Mouse (Mus musculus) heart, embryonic 14.5 days (tissue): Measurements from ENCODE around the gene Mgea5. TPM values are rescaled to one million over a fixed set of nuclear protein-coding genes. Genes with fewer than 3 reads are reported as not detected.
A peak's percentile ranks its signal among the peaks of the same experiment; 100 is the strongest.

ENCODE experiments used
- ATAC-seq: fragments of 200-750 bp; cut with Nextera tagmentation; 2 replicates; pipeline ENCODE4 v1.8.0; 2017; ENCODE audit warnings: low read depth, moderate TSS enrichment; ENCODE audit not compliant: insufficient number of reproducible peaks, insufficient read depth, low FRiP score
- H3K27ac ChIP-seq, 2 experiments: fragments of 200-500 bp in 1 of 2; fragments of 300-500 bp in 1 of 2; sonication (generic) in 1 of 2; replicated peaks in 1 of 2; 2 replicates each; pipeline ENCODE4 v1.5.1; 2012 to 2014; ENCODE audit warnings: low read depth in 2 of 2, low read length in 2 of 2, control low read depth in 1 of 2, mild to moderate bottlenecking in 1 of 2, mixed read lengths in 1 of 2; ENCODE audit not compliant: control insufficient read depth in 1 of 2, insufficient read depth in 1 of 2
- H3K27me3 ChIP-seq: fragments of 300-500 bp; sonication (generic); 2 replicates; pipeline ENCODE4 v1.6.1; 2014; ENCODE audit warnings: mild to moderate bottlenecking, low read length, control low read depth; ENCODE audit not compliant: control insufficient read depth, insufficient read depth
- H3K36me3 ChIP-seq: fragments of 300-500 bp; sonication (generic); 2 replicates; pipeline ENCODE4 v1.6.1; 2014; ENCODE audit warnings: mild to moderate bottlenecking, control low read depth, low read length, mixed read lengths; ENCODE audit not compliant: control insufficient read depth, insufficient read depth
- H3K4me1 ChIP-seq, 2 experiments: fragments of 200-500 bp in 1 of 2; fragments of 300-500 bp in 1 of 2; sonication (generic) in 1 of 2; 2 replicates each; pipeline ENCODE4 v1.6.1; 2012 to 2014; ENCODE audit warnings: low read length in 2 of 2, control low read depth in 1 of 2, mixed read lengths in 1 of 2; ENCODE audit not compliant: control insufficient read depth in 2 of 2, insufficient read depth in 2 of 2
- H3K4me2 ChIP-seq: fragments of 300-500 bp; sonication (generic); 2 replicates; pipeline ENCODE4 v1.6.1; 2014; ENCODE audit warnings: mild to moderate bottlenecking, low read length
- H3K4me3 ChIP-seq, 2 experiments: fragments of 200-500 bp in 1 of 2; fragments of 300-500 bp in 1 of 2; sonication (generic) in 1 of 2; 2 replicates each; pipeline ENCODE4 v1.5.1; 2012 to 2014; ENCODE audit warnings: low read length in 2 of 2, mild to moderate bottlenecking in 2 of 2, control low read depth in 1 of 2, low read depth in 1 of 2, moderate library complexity in 1 of 2; ENCODE audit not compliant: control insufficient read depth in 1 of 2, insufficient read depth in 1 of 2
- H3K9ac ChIP-seq: fragments of 300-500 bp; sonication (generic); 2 replicates; pipeline ENCODE4 v1.6.1; 2014; ENCODE audit warnings: mild to moderate bottlenecking, low read length
- H3K9me3 ChIP-seq: fragments of 300-500 bp; sonication (generic); 2 replicates; pipeline ENCODE4 v1.6.1; 2016; ENCODE audit warnings: low read length, control low read depth; ENCODE audit not compliant: control insufficient read depth
- WGBS: fragments of 180-500 bp; shearing (Covaris S2); extraction: QIAGEN DNeasy Blood & Tissue Kit; methylation state at CpG from one replicate; pipeline ENCODE4 v1.1.7; 2014; 5-methylcytosine and 5-hydroxymethylcytosine counted together
- polyA plus RNA-seq: library from polyadenylated mRNA; unstranded; fragments of >200 nt; fragmentation: Nextera tagmentation; extraction: Ambion mirVana; gene quantifications from 2 replicates; pipeline ENCODE4 v1.2.1, GENCODE M21; 2014

The Mgea5 gene
- polyA plus RNA-seq, 1 experiment from 2014 or later, result 47.1 TPM

DNA sequence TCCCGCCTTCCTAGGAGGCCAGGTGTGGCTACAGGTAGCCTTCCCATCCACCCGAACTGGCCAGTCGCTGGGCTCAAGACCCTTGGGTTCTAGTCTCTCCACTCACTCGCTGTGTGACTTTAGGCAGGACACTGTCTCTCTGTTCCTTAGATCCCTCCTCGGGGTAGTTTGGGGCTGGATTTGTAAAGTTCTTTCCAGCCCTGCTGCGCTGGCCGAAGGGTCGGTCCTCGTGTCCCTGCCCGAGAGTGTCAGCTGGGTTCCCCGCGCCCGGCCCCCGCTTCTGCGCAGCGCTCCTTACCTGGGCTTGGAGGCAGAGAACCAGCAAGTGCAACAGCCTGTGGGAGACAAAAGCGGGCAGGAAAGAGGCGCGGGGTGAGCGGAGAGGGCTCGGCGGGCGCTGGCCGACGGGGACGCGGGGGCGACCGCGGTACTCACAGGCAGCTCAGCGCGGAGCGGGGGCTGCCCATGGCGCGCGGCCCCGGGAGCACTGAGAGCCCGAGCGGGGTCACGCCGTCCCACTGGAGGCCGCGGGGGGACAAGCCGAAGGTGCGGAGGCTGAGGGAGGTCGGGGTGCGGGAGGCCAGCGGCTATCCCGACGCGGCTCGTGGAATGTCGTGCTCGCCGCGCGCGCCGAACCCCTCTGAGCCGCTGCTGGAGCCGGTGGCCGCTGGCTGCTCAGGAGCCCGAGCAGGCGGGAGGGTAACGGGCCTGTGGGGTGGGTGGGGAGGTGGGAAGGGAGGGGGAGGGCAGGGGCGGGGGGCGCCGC is 41.2 kb downstream of the Mgea5 start, which contains the start of gene Fgf8:
Gene Fgf8, minus strand, starts transcription at position 698 of the 766 bp plus-strand sequence.
- Histone ChIP-seq H3K4me2 (peak within 1 kb of the TSS; percentile 81), H3K9me3 (no peaks in the 10 kb centered on the region), H3K36me3 (no peaks in the 10 kb centered on the region), H3K4me3 (peak within 1 kb of the TSS; percentile 43 to 46), H3K27me3 (peaks cover 80% of the 10 kb centered on the region), H3K9ac (peak within 1 kb of the TSS; percentile 55; the same call in 1 of the 2 replicates), H3K4me1 (peaks cover 21 to 26% of the 10 kb centered on the region in 2 experiments), H3K27ac (no peak within 1 kb of the TSS)
- WGBS, result 1% methylated on average over 41 of the region's 68 CpGs
- ATAC-seq, result no peak

DNA sequence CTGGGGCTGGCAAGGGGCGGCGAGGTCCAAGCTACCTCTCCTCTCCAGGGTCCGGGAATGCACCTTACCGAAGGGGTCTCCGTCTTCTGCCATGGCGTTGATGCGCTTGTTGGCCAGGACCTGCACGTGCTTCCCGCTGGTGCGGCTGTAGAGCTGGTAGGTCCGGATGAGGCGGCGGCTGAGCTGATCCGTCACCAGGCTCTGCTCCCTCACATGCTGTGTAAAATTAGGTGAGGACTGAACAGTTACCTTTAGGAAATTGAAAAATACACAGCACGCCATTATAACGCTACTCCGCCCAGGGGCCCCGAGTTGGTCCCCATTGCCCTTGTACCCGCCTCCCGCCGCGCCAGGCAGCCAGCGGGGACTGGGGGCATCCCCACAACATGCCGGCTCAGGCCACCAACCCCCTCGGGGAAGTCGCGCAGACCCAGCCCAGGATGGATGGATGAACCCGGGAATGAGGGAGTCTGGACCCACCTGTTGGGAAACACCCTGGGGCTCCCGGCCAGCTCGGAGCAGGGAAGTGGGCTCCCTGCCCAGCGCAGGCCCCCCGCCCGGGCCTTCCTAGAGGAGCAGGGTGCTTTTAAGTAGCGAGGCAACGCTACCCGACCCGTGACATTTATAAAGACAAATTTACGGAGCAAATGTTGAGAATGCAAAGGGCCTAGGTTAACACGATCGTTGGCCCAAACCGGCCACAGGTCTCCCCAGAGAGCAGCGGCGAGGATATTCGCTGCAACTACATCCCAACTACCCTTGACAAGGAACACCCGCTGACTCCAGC is 42.0 kb downstream of the Mgea5 start:
- Histone ChIP-seq H3K27ac (no peak overlapping the region), H3K4me1 (peaks cover 23 to 32% of the 10 kb centered on the region in 2 experiments), H3K9me3 (no peaks in the 10 kb centered on the region), H3K4me3 (peak overlapping the region; percentile 43 to 46), H3K36me3 (no peaks in the 10 kb centered on the region), H3K27me3 (peaks cover 87% of the 10 kb centered on the region), H3K4me2 (peak overlapping the region; percentile 81), H3K9ac (no peak overlapping the region)
- 6% methylated on average over 45 of the region's 45 CpGs for WGBS
- no peak for ATAC-seq

DNA sequence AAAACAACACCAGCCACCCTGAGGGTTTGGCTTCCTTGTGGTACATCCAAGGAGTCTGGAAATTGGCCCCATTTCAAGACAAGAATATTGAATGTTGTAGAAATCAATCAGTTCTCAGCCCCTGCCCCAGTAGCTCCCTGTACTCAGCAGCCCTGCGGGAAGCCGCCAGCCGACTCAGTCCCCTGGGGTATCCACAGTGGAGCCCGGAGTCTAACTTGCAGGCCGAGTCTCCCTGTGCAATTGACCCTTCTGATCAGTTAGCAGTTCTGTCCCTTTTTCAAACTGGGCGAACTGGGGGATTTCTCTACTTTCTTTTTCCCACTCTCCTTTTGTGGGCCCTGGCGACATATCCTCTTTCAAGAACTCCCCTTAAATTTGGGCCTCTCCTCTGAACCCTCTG is 42.8 kb downstream of the Mgea5 start:
- Histone ChIP-seq H3K9me3 (no peaks in the 10 kb centered on the region), H3K4me3 (no peak overlapping the region), H3K27me3 (peaks cover 95% of the 10 kb centered on the region), H3K4me1 (peaks cover 22 to 28% of the 10 kb centered on the region in 2 experiments), H3K4me2 (no peak overlapping the region), H3K36me3 (no peaks in the 10 kb centered on the region), H3K27ac (no peak overlapping the region), H3K9ac (no peak overlapping the region)
- ATAC-seq, result no peak
- 35% methylated on average over 7 of the region's 7 CpGs for WGBS

DNA sequence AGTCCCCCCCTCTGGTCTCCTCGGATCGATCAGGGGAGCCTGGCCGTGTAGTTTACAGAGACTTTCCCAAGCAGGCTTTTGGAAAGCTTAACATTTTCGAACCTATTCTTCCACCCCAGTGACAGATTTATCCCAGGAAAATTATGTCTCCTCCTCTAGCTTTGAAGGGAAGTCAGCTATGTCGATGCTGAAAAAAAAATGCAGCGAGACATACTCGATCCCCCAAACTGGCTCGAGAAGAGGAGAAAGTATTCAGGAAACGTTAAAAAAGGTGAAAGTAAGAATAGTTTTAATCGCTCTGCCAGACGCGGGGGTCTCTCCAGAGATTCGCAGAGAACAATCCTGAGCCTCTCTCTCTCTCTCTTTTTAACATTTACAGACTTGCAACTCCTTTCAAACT is 43.4 kb downstream of the Mgea5 start:
- Histone ChIP-seq H3K4me2 (no peak overlapping the region), H3K9ac (no peak overlapping the region), H3K4me3 (no peak overlapping the region), H3K36me3 (no peaks in the 10 kb centered on the region), H3K27ac (no peak overlapping the region), H3K4me1 (peaks cover 16 to 22% of the 10 kb centered on the region in 2 experiments), H3K27me3 (peaks cover 97% of the 10 kb centered on the region), H3K9me3 (no peaks in the 10 kb centered on the region)
- no peak for ATAC-seq
- WGBS, result 28% methylated on average over 13 of the region's 13 CpGs

DNA sequence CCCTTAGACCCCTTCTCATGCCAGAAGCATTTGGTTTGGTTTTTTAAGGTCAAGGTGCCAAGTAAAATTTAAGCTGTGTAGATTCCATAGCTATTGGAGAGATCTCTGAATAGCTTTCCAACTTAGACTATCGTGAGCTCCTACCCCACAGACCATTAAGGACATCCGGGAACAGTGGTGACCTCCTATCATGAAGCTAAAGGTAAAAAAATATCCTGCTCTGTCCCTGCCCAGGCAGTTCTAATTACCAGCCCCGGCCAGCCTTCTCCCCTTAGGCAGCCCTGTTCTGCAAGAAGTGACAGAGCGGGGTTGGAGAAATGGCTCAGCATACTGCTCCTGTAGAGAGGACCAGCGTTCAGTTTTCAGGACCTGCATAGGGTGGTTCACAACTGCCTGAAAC is 45.1 kb downstream of the Mgea5 start:
- Histone ChIP-seq H3K27ac (no peak overlapping the region), H3K36me3 (no peaks in the 10 kb centered on the region), H3K4me2 (no peak overlapping the region), H3K4me1 (peaks cover 14 to 22% of the 10 kb centered on the region in 2 experiments; a peak in 3 of 4 replicates), H3K27me3 (peaks cover 96% of the 10 kb centered on the region), H3K4me3 (no peak overlapping the region), H3K9me3 (no peaks in the 10 kb centered on the region), H3K9ac (no peak overlapping the region)
- ATAC-seq, result no peak
- 76% methylated on average over 5 of the region's 5 CpGs for WGBS

DNA sequence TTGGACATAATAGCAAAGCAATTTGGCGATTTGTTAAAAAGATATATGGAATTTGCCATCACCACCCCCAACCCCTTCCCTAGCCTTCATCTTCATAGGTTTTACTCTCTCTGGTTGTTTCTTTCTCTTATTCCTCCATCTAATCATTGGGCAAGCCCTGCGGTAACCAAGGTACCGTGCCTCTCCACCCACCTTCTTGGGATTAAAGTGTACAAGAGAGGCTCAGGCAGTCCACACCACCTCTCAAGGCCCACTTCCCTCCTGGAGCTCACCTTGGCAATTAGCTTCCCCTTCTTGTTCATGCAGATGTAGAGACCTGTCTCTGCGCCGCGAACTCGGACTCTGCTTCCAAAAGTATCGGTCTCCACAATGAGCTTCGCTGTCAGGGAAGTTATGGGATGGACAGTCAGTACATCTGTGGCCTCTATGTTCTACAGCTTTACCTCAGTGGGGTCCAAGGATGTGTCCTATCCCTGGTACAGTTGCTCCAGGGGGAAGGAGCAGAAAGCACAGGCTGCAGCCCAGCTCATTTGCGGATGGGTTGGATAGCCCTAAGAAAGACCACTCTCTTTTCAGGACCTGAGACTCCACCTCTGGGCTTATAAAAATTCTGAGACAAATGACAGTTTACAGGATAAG is 45.7 kb downstream of the Mgea5 start:
- 83% methylated on average over 10 of the region's 10 CpGs for WGBS

DNA sequence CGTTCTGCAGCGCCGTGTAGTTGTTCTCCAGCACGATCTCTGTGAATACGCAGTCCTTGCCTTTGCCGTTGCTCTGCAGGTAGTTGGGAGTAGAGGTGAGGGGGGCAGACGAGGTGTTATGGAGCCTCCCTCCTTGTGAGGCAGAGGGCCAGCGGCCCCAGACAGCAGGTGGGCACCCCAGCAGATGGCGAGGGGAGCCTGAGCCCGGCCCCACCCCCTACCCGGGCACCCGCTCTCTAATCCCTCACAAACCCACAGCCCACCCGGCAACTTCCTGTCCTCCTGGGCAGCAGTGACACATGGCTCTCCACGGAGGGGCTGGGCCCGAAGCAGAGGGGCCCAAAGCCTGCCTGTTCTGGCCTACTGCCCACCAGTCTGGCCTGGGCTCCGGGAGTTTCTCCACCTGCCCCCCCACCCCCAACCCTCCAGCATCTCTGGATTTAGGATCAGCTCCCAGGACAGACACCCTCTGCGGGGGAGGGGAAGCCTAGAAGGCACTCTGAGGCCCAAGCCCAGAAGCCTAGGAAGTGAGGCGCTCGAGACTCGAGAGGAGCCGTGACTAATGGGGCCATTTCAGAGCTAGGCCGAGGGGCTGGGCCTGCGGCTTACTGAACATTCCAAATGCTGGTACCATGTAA is 46.3 kb downstream of the Mgea5 start:
- ATAC-seq, result no peak
- Histone ChIP-seq H3K4me3 (peak overlapping the region; percentile 0 to 29; a peak in 3 of 4 replicates), H3K4me2 (peak overlapping the region; percentile 66), H3K27me3 (peaks cover 97% of the 10 kb centered on the region), H3K27ac (no peak overlapping the region), H3K36me3 (no peaks in the 10 kb centered on the region), H3K9ac (peak overlapping the region; percentile 50; the same call in 1 of the 2 replicates), H3K9me3 (no peaks in the 10 kb centered on the region), H3K4me1 (peaks cover 14 to 17% of the 10 kb centered on the region in 2 experiments; a peak in 3 of 4 replicates)
- 30% methylated on average over 23 of the region's 23 CpGs for WGBS

More for the DNA sequence above, 45.7 kb downstream of the Mgea5 start:
- Histone ChIP-seq H3K4me3 (no peak overlapping the region), H3K9me3 (no peaks in the 10 kb centered on the region), H3K36me3 (no peaks in the 10 kb centered on the region), H3K4me2 (no peak overlapping the region), H3K9ac (no peak overlapping the region), H3K4me1 (peaks cover 14 to 19% of the 10 kb centered on the region in 2 experiments; a peak in 3 of 4 replicates), H3K27ac (no peak overlapping the region), H3K27me3 (peaks cover 96% of the 10 kb centered on the region)
- no peak for ATAC-seq
